Mouse (Mus musculus): ENCODE data around the gene Mme. TPM values are rescaled to one million over a fixed set of nuclear protein-coding genes. Genes with fewer than 3 reads are reported as not detected.

Mme gene
- polyA plus RNA-seq (2014; fragmentation: Illumina TruSeq; extraction: RNeasy Lipid Tissue Mini Kit (QIAGEN cat#74804); ENCODE audit: low replicate concordance), result 1,906 TPM

GRCm38 (mm10) chr3:63241099-63241587 is at the start of gene Mme:
Gene Mme (plus strand): TSS chr3:63241537.

Other genes starting within 250 kb of the Mme start
- not detected for gene Gm34302, start 242.3 kb downstream of the Mme start, polyA plus RNA-seq (2014; fragmentation: Illumina TruSeq; extraction: RNeasy Lipid Tissue Mini Kit (QIAGEN cat#74804); ENCODE audit: low replicate concordance)